Mouse (Mus musculus) neural tube, embryonic 11.5 days (tissue): ENCODE measurements around the gene Macf1. TPM values are rescaled to one million over a fixed set of nuclear protein-coding genes. Genes with fewer than 3 reads are reported as not detected.

Source experiments
- ATAC-seq: fragments of 200-750 bp; cut with Nextera tagmentation; 2 replicates; pipeline ENCODE4 v1.8.0; 2017; ENCODE audit warnings: moderate number of reproducible peaks, mild to moderate bottlenecking, moderate TSS enrichment, moderate library complexity; ENCODE audit not compliant: insufficient read depth, low FRiP score, low TSS enrichment
- DNase-seq: peaks from one replicate; pipeline ENCODE4 v3.0.0-alpha.2; 2015; ENCODE audit warnings: low spot score
- H3K27ac ChIP-seq: fragments of 300-500 bp; sonication (generic); 2 replicates; pipeline ENCODE4 v1.5.1; 2014; ENCODE audit warnings: low read depth, mild to moderate bottlenecking, low read length
- H3K27me3 ChIP-seq: fragments of 300-500 bp; sonication (generic); 2 replicates; pipeline ENCODE4 v1.6.1; 2014; ENCODE audit warnings: mild to moderate bottlenecking, low read length, mixed read lengths; ENCODE audit not compliant: control insufficient read depth, insufficient read depth
- H3K36me3 ChIP-seq: fragments of 300-500 bp; sonication (generic); 2 replicates; pipeline ENCODE4 v1.6.1; 2014; ENCODE audit warnings: mild to moderate bottlenecking, low read length, moderate library complexity, mixed read lengths; ENCODE audit not compliant: control insufficient read depth, insufficient read depth
- H3K4me1 ChIP-seq: fragments of 300-500 bp; sonication (generic); 2 replicates; pipeline ENCODE4 v1.6.1; 2014; ENCODE audit warnings: low read length, mixed read lengths; ENCODE audit not compliant: control insufficient read depth, insufficient read depth
- H3K4me2 ChIP-seq: fragments of 300-500 bp; sonication (generic); 2 replicates; pipeline ENCODE4 v1.6.1; 2014; ENCODE audit warnings: low read depth, mild to moderate bottlenecking, moderate library complexity
- H3K4me3 ChIP-seq: fragments of 300-500 bp; sonication (generic); 2 replicates; pipeline ENCODE4 v1.5.1; 2014; ENCODE audit warnings: low read depth, low read length
- H3K9ac ChIP-seq: fragments of 300-500 bp; sonication (generic); 2 replicates; pipeline ENCODE4 v1.6.1; 2014; ENCODE audit warnings: mild to moderate bottlenecking, low read length
- H3K9me3 ChIP-seq: fragments of 300-500 bp; sonication (generic); 2 replicates; pipeline ENCODE4 v1.6.1; 2016; ENCODE audit warnings: low read length; ENCODE audit not compliant: control insufficient read depth
- WGBS: fragments of 180-500 bp; shearing (Covaris S2); extraction: QIAGEN DNeasy Blood & Tissue Kit; methylation state at CpG from one replicate; pipeline ENCODE4 v1.1.7; 2014; 5-methylcytosine and 5-hydroxymethylcytosine counted together
- microRNA-seq: library from miRNA; unstranded; fragments of <30 nt; microRNA quantifications from one replicate; pipeline ENCODE4, GENCODE M21; 2016
- polyA plus RNA-seq: library from polyadenylated mRNA; unstranded; fragments of >200 nt; fragmentation: Nextera tagmentation; extraction: Ambion mirVana; gene quantifications from 2 replicates; pipeline ENCODE4 v1.2.1, GENCODE M21; 2014

Gene Macf1
- polyA plus RNA-seq, 1 experiment from 2014 or later, result 79.1 TPM

- 90% methylated on average over 10 of the region's 10 CpGs for WGBS
- Histone ChIP-seq H3K27ac (no peak overlapping the region), H3K4me1 (no peaks in the 10 kb centered on the region)
Observed at GRCm38 (mm10) chr4:123306999-123307398, 377.2 kb downstream of the Macf1 start.

GRCm38 (mm10) chr4:123305789-123306188 is 378.4 kb downstream of the Macf1 start:
- no peaks in the 10 kb centered on the region for H3K9me3 ChIP-seq

More at GRCm38 (mm10) chr4:123306999-123307398, 377.2 kb downstream of the Macf1 start:
- Histone ChIP-seq H3K9ac (no peak overlapping the region), H3K4me2 (no peak overlapping the region), H3K36me3 (peaks cover 7% of the 10 kb centered on the region), H3K27me3 (no peaks in the 10 kb centered on the region), H3K9me3 (no peaks in the 10 kb centered on the region), H3K4me3 (no peak overlapping the region)
- no peak for ATAC-seq
- no peak for DNase-seq

More at GRCm38 (mm10) chr4:123305789-123306188, 378.4 kb downstream of the Macf1 start:
- no peaks in the 10 kb centered on the region for H3K4me1 ChIP-seq
- H3K27ac ChIP-seq, result no peak overlapping the region
- peaks cover 7% of the 10 kb centered on the region for H3K36me3 ChIP-seq
- WGBS, result 46% methylated on average over 3 of the region's 3 CpGs
- no peak overlapping the region for H3K4me2 ChIP-seq
- DNase-seq (peak; percentile 43), ATAC-seq (no peak)
- no peak overlapping the region for H3K9ac ChIP-seq
- H3K27me3 ChIP-seq, result no peaks in the 10 kb centered on the region
- H3K4me3 ChIP-seq, result no peak overlapping the region

Small RNA genes within 50 kb of the gene (microRNA-seq; reads per million reads assigned to microRNA genes)
- not detected for gene Mir6398

Other genes starting within 250 kb of the Macf1 start
- gene Ndufs5, start 33.8 kb upstream of the Macf1 start, polyA plus RNA-seq, result 337 and 365 TPM in 2 replicates
- 92.1 and 93.3 TPM in 2 replicates for gene Akirin1, start 66.0 kb upstream of the Macf1 start, polyA plus RNA-seq
- gene Rhbdl2, start 103.5 kb upstream of the Macf1 start, polyA plus RNA-seq, result 0.20 and 0.38 TPM in 2 replicates
- gene 4933427I04Rik, start 175.3 kb upstream of the Macf1 start, polyA plus RNA-seq, result not detected in 2 replicates
- gene Mycbp, start 220.5 kb upstream of the Macf1 start, polyA plus RNA-seq, result 54.3 and 56.7 TPM in 2 replicates
- gene Rragc, start 233.1 kb upstream of the Macf1 start, polyA plus RNA-seq, result 52.2 and 53.9 TPM in 2 replicates
- gene 4930535I16Rik, start 233.7 kb upstream of the Macf1 start, polyA plus RNA-seq, result not detected in 2 replicates